Mouse (Mus musculus): ENCODE measurements around the gene Il1a. TPM values are rescaled to one million over a fixed set of nuclear protein-coding genes. Genes with fewer than 3 reads are reported as not detected.

The Il1a gene
- under 1 TPM in 1 of 2 experiments, not detected in 1; 0.17 TPM for polyA plus RNA-seq (2017; shearing (Covaris generic))

GRCm38 (mm10) chr2:129309836-129310235 lies at the start of gene Il1a:
Il1a (minus strand) TSS chr2:129309972.

GRCm38 (mm10) chr2:129296671-129297588 lies 12.8 kb downstream of the Il1a start, which contains the start of gene Ckap2l:
Ckap2l (minus strand) TSS chr2:129297212.

Other genes with a start within 250 kb of the Il1a start
- gene Ttl, start 244.0 kb downstream of the Il1a start, polyA plus RNA-seq (2017; shearing (Covaris generic)): 1 to 10 TPM; 2.6 to 5.0 TPM
- gene Polr1b, start 209.0 kb downstream of the Il1a start, polyA plus RNA-seq (2017; shearing (Covaris generic)): 10 to 100 TPM; 25.7 to 38.0 TPM
- 10 to 100 TPM; 20.8 to 23.8 TPM for gene Chchd5, start 180.3 kb downstream of the Il1a start, polyA plus RNA-seq (2017; shearing (Covaris generic))
- gene Slc20a1, start 111.2 kb downstream of the Il1a start, polyA plus RNA-seq (2017; shearing (Covaris generic)): 10 to 100 TPM; 51.0 to 82.5 TPM
- 1 to 10 TPM; 1.8 to 4.3 TPM for gene Ckap2l, start 12.8 kb downstream of the Il1a start, polyA plus RNA-seq (2017; shearing (Covaris generic))
- gene Il1b, start 61.2 kb upstream of the Il1a start, polyA plus RNA-seq (2017; shearing (Covaris generic)): not detected
- not detected for gene F830045P16Rik, start 226.6 kb upstream of the Il1a start, polyA plus RNA-seq (2017; shearing (Covaris generic))